Mouse (Mus musculus) liver, embryonic 11.5 days (tissue): ENCODE results near the gene Sds. TPM values are rescaled to one million over a fixed set of nuclear protein-coding genes. Genes with fewer than 3 reads are reported as not detected.
A peak's percentile ranks its signal among the peaks of the same experiment; 100 is the strongest.

Source experiments
- ATAC-seq: fragments of 200-750 bp; cut with Nextera tagmentation; replicated peaks from 2 replicates; pipeline ENCODE4 v1.8.0; 2017; ENCODE audit warnings: moderate number of reproducible peaks, mild to moderate bottlenecking, moderate TSS enrichment, moderate library complexity; ENCODE audit not compliant: low FRiP score
- DNase-seq: peaks from one replicate; pipeline ENCODE4 v3.0.0-alpha.2; 2017; ENCODE audit warnings: low spot score
- H3K27ac ChIP-seq: fragments of 300-500 bp; sonication (generic); 2 replicates; pipeline ENCODE4 v1.5.1; 2014; ENCODE audit warnings: mild to moderate bottlenecking, low read depth, low read length, control low read depth
- H3K27me3 ChIP-seq: fragments of 300-500 bp; sonication (generic); replicated peaks from 2 replicates; pipeline ENCODE4 v1.6.1; 2014; ENCODE audit warnings: low read length, mixed read lengths; ENCODE audit not compliant: control insufficient read depth, insufficient read depth
- H3K36me3 ChIP-seq: fragments of 300-500 bp; sonication (generic); 2 replicates; pipeline ENCODE4 v1.6.1; 2014; ENCODE audit warnings: mild to moderate bottlenecking, low read length, moderate library complexity, mixed read lengths; ENCODE audit not compliant: control insufficient read depth, insufficient read depth
- H3K4me1 ChIP-seq: fragments of 300-500 bp; sonication (generic); replicated peaks from 2 replicates; pipeline ENCODE4 v1.6.1; 2014; ENCODE audit warnings: low read length, mixed read lengths; ENCODE audit not compliant: control insufficient read depth, insufficient read depth
- H3K4me2 ChIP-seq: fragments of 300-500 bp; sonication (generic); 2 replicates; pipeline ENCODE4 v1.6.1; 2014; ENCODE audit warnings: mild to moderate bottlenecking, control low read depth, moderate library complexity
- H3K4me3 ChIP-seq: fragments of 300-500 bp; sonication (generic); 2 replicates; pipeline ENCODE4 v1.5.1; 2014; ENCODE audit warnings: low read depth, low read length, control low read depth
- H3K9ac ChIP-seq: fragments of 300-500 bp; sonication (generic); 2 replicates; pipeline ENCODE4 v1.6.1; 2014; ENCODE audit warnings: low read depth, low read length, control low read depth
- H3K9me3 ChIP-seq: fragments of 300-500 bp; sonication (generic); 2 replicates; pipeline ENCODE4 v1.6.1; 2016; ENCODE audit warnings: low read length, inconsistent platforms, mixed read lengths; ENCODE audit not compliant: control insufficient read depth
- WGBS: fragments of 180-500 bp; shearing (Covaris S2); extraction: QIAGEN DNeasy Blood & Tissue Kit; methylation state at CpG from one replicate; pipeline ENCODE4 v1.1.7; 2014; 5-methylcytosine and 5-hydroxymethylcytosine counted together
- polyA plus RNA-seq: library from polyadenylated mRNA; unstranded; fragments of >200 nt; fragmentation: Nextera tagmentation; extraction: Ambion mirVana; gene quantifications from 2 replicates; pipeline ENCODE4 v1.2.1, GENCODE M21; 2014

The Sds gene
- polyA plus RNA-seq, 1 experiment from 2014 or later = not detected

GRCm38 (mm10) chr5:120432486-120433015, 43.8 kb upstream of the Sds start:
- H3K4me2 ChIP-seq = no peak overlapping the region
- ATAC-seq (no peak), DNase-seq (no peak)
- no peaks in the 10 kb centered on the region for H3K9me3 ChIP-seq
- H3K4me3 ChIP-seq = no peak overlapping the region
- H3K4me1 ChIP-seq = no peaks in the 10 kb centered on the region
- H3K27ac ChIP-seq = no peak overlapping the region
- H3K27me3 ChIP-seq = peaks cover 99% of the 10 kb centered on the region
- H3K36me3 ChIP-seq = no peaks in the 10 kb centered on the region
- no peak overlapping the region for H3K9ac ChIP-seq
- 3% methylated on average over 9 of the region's 9 CpGs for WGBS

GRCm38 (mm10) chr5:120433135-120433760, 43.1 kb upstream of the Sds start:
- Histone ChIP-seq H3K9me3 (no peaks in the 10 kb centered on the region), H3K36me3 (no peaks in the 10 kb centered on the region), H3K27me3 (peaks cover 99% of the 10 kb centered on the region), H3K4me3 (no peak overlapping the region), H3K4me1 (no peaks in the 10 kb centered on the region), H3K9ac (no peak overlapping the region), H3K4me2 (no peak overlapping the region), H3K27ac (no peak overlapping the region)
- ATAC-seq (no peak), DNase-seq (no peak)
- WGBS = 5% methylated on average over 13 of the region's 13 CpGs

GRCm38 (mm10) chr5:120434231-120434735, 42.0 kb upstream of the Sds start:
- no peak for ATAC-seq
- Histone ChIP-seq H3K9ac (no peak overlapping the region), H3K4me3 (no peak overlapping the region), H3K27ac (no peak overlapping the region), H3K9me3 (no peaks in the 10 kb centered on the region), H3K27me3 (peaks cover 99% of the 10 kb centered on the region), H3K4me2 (no peak overlapping the region), H3K4me1 (no peaks in the 10 kb centered on the region), H3K36me3 (no peaks in the 10 kb centered on the region)
- DNase-seq = no peak
- 5% methylated on average over 21 of the region's 21 CpGs for WGBS

GRCm38 (mm10) chr5:120435006-120435681, 41.2 kb upstream of the Sds start:
- Histone ChIP-seq H3K4me1 (no peaks in the 10 kb centered on the region), H3K27me3 (peaks cover 99% of the 10 kb centered on the region), H3K36me3 (no peaks in the 10 kb centered on the region), H3K4me2 (no peak overlapping the region), H3K9ac (no peak overlapping the region), H3K27ac (no peak overlapping the region), H3K9me3 (no peaks in the 10 kb centered on the region), H3K4me3 (no peak overlapping the region)
- DNase-seq (no peak), ATAC-seq (no peak)
- WGBS = 1% methylated on average over 44 of the region's 44 CpGs

GRCm38 (mm10) chr5:120435731-120436501, 40.4 kb upstream of the Sds start:
- Histone ChIP-seq H3K9ac (no peak overlapping the region), H3K27ac (no peak overlapping the region), H3K4me3 (peak overlapping the region; percentile 19), H3K36me3 (no peaks in the 10 kb centered on the region), H3K4me1 (no peaks in the 10 kb centered on the region), H3K9me3 (no peaks in the 10 kb centered on the region), H3K4me2 (peak overlapping the region; percentile 52), H3K27me3 (peaks cover 100% of the 10 kb centered on the region)
- ATAC-seq = no peak
- 3% methylated on average over 46 of the region's 47 CpGs for WGBS
- DNase-seq = no peak

- Histone ChIP-seq H3K4me2 (no peak overlapping the region), H3K9ac (no peak overlapping the region), H3K36me3 (no peaks in the 10 kb centered on the region), H3K4me3 (no peak overlapping the region), H3K27me3 (peaks cover 90% of the 10 kb centered on the region), H3K27ac (no peak overlapping the region), H3K9me3 (no peaks in the 10 kb centered on the region), H3K4me1 (no peaks in the 10 kb centered on the region)
- DNase-seq = no peak
- 1% methylated on average over 18 of the region's 18 CpGs for WGBS
- no peak for ATAC-seq
These were observed 39.3 kb upstream of the Sds start for GRCm38 (mm10) chr5:120436885-120437495.

- H3K4me2 ChIP-seq = no peak overlapping the region
These were observed 38.8 kb upstream of the Sds start for GRCm38 (mm10) chr5:120437539-120437938.

GRCm38 (mm10) chr5:120437986-120438385, 38.3 kb upstream of the Sds start:
- DNase-seq (no peak), ATAC-seq (no peak)
- no peaks in the 10 kb centered on the region for H3K36me3 ChIP-seq
- peaks cover 86% of the 10 kb centered on the region for H3K27me3 ChIP-seq
- H3K4me2 ChIP-seq = no peak overlapping the region
- H3K9ac ChIP-seq = no peak overlapping the region
- no peaks in the 10 kb centered on the region for H3K4me1 ChIP-seq
- H3K9me3 ChIP-seq = no peaks in the 10 kb centered on the region
- WGBS = under 1% methylated on average over 33 of the region's 33 CpGs
- H3K4me3 ChIP-seq = no peak overlapping the region
- H3K27ac ChIP-seq = no peak overlapping the region

More at GRCm38 (mm10) chr5:120437539-120437938, 38.8 kb upstream of the Sds start:
- peaks cover 87% of the 10 kb centered on the region for H3K27me3 ChIP-seq
- DNase-seq (no peak), ATAC-seq (no peak)
- WGBS = 4% methylated on average over 17 of the region's 17 CpGs
- H3K36me3 ChIP-seq = no peaks in the 10 kb centered on the region
- H3K9me3 ChIP-seq = no peaks in the 10 kb centered on the region
- H3K4me3 ChIP-seq = no peak overlapping the region
- H3K27ac ChIP-seq = no peak overlapping the region
- H3K4me1 ChIP-seq = no peaks in the 10 kb centered on the region
- H3K9ac ChIP-seq = no peak overlapping the region
